Mouse (Mus musculus): Measurements from ENCODE around the gene Foxl2. TPM values are rescaled to one million over a fixed set of nuclear protein-coding genes. Genes with fewer than 3 reads are reported as not detected.

The Foxl2 gene
- polyA plus RNA-seq, 1 experiment from 2014 or later: not detected

- peak overlapping the region; percentile 88 for H3K4me3 ChIP-seq
- peaks cover 8% of the 10 kb centered on the region for H3K4me1 ChIP-seq (replicated peaks)
- H3K27me3 ChIP-seq: peaks cover 20% of the 10 kb centered on the region; the same call in 1 of the 2 replicates
- H3K36me3 ChIP-seq: no peaks in the 10 kb centered on the region
- peak overlapping the region; percentile 96 for H3K4me2 ChIP-seq
- ATAC-seq (replicated peaks; ENCODE audit: insufficient number of reproducible peaks, insufficient read depth, low FRiP score, low read depth): no peak
- 41% methylated on average over 9 of the region's 9 CpGs for WGBS
- no peaks in the 10 kb centered on the region for H3K9me3 ChIP-seq (replicated peaks)
- no peak overlapping the region for H3K27ac ChIP-seq
- H3K9ac ChIP-seq: peak overlapping the region; percentile 75
Measured at GRCm38 (mm10) chr9:98987131-98987530, 32.0 kb downstream of the Foxl2 start.

- Histone ChIP-seq H3K4me2 (no peak overlapping the region), H3K36me3 (no peaks in the 10 kb centered on the region; the same call in 1 of the 2 replicates), H3K9me3 (replicated peaks) (no peaks in the 10 kb centered on the region), H3K4me3 (no peak overlapping the region), H3K9ac (no peak overlapping the region), H3K27me3 (no peaks in the 10 kb centered on the region), H3K27ac (no peak overlapping the region), H3K4me1 (replicated peaks) (no peaks in the 10 kb centered on the region)
- 89% methylated on average over 4 of the region's 4 CpGs for WGBS
- no peak for ATAC-seq (replicated peaks; ENCODE audit: insufficient number of reproducible peaks, insufficient read depth, low FRiP score, low read depth)
Measured at GRCm38 (mm10) chr9:98994103-98994502, 39.0 kb downstream of the Foxl2 start.

GRCm38 (mm10) chr9:98999881-99000339 is 44.8 kb downstream of the Foxl2 start:
- H3K36me3 ChIP-seq: no peaks in the 10 kb centered on the region
- 58% methylated on average over 9 of the region's 9 CpGs for WGBS
- no peaks in the 10 kb centered on the region for H3K27me3 ChIP-seq
- no peak overlapping the region for H3K4me3 ChIP-seq
- H3K9me3 ChIP-seq (replicated peaks): no peaks in the 10 kb centered on the region
- H3K9ac ChIP-seq: no peak overlapping the region
- no peak overlapping the region for H3K27ac ChIP-seq
- ATAC-seq (replicated peaks; ENCODE audit: insufficient number of reproducible peaks, insufficient read depth, low FRiP score, low read depth): no peak
- no peak overlapping the region for H3K4me2 ChIP-seq
- no peaks in the 10 kb centered on the region for H3K4me1 ChIP-seq (replicated peaks)

- no peak overlapping the region for H3K9ac ChIP-seq
- peaks cover 2% of the 10 kb centered on the region; the same call in 1 of the 2 replicates for H3K36me3 ChIP-seq
- no peak overlapping the region for H3K27ac ChIP-seq
- no peaks in the 10 kb centered on the region for H3K9me3 ChIP-seq (replicated peaks)
- H3K4me1 ChIP-seq (replicated peaks): no peaks in the 10 kb centered on the region
- H3K27me3 ChIP-seq: no peaks in the 10 kb centered on the region
- H3K4me2 ChIP-seq: no peak overlapping the region
- 92% methylated on average over 6 of the region's 6 CpGs for WGBS
- no peak for ATAC-seq (replicated peaks; ENCODE audit: insufficient number of reproducible peaks, insufficient read depth, low FRiP score, low read depth)
- no peak overlapping the region for H3K4me3 ChIP-seq
Measured at GRCm38 (mm10) chr9:99001326-99001725, 46.2 kb downstream of the Foxl2 start.

Other genes starting within 250 kb of the Foxl2 start
- not detected in 2 replicates for gene Prr23a1, start 112.8 kb upstream of the Foxl2 start, polyA plus RNA-seq (2015; fragmentation: Nextera tagmentation; extraction: Ambion mirVana)
- gene Prr23a2, start 98.8 kb upstream of the Foxl2 start, polyA plus RNA-seq (2015; fragmentation: Nextera tagmentation; extraction: Ambion mirVana): not detected in 2 replicates
- gene Prr23a3, start 90.5 kb upstream of the Foxl2 start, polyA plus RNA-seq (2015; fragmentation: Nextera tagmentation; extraction: Ambion mirVana): not detected in 2 replicates
- gene 7420426K07Rik, start 52.2 kb upstream of the Foxl2 start, polyA plus RNA-seq (2015; fragmentation: Nextera tagmentation; extraction: Ambion mirVana): not detected in 2 replicates
- gene Faim, start 31.1 kb downstream of the Foxl2 start, polyA plus RNA-seq (2015; fragmentation: Nextera tagmentation; extraction: Ambion mirVana): 27.3 and 30.6 TPM in 2 replicates
- gene Gm1123, start 80.4 kb downstream of the Foxl2 start, polyA plus RNA-seq (2015; fragmentation: Nextera tagmentation; extraction: Ambion mirVana): 0.10 TPM in 1 of 2 replicates, not detected in the other
- gene Pik3cb, start 185.3 kb downstream of the Foxl2 start, polyA plus RNA-seq (2015; fragmentation: Nextera tagmentation; extraction: Ambion mirVana): 1.4 TPM in 2 replicates

Measured in heart, embryonic 15.5 days (tissue).